Mouse (Mus musculus) intestine, postnatal 0 days (tissue): ENCODE measurements around the gene Mrpl35. TPM values are rescaled to one million over a fixed set of nuclear protein-coding genes. Genes with fewer than 3 reads are reported as not detected.

Experiments
- ATAC-seq: fragments of 200-750 bp; cut with Nextera tagmentation; 2 replicates; pipeline ENCODE4 v1.8.0; 2017; ENCODE audit warnings: mild to moderate bottlenecking, moderate TSS enrichment, moderate library complexity
- H3K27ac ChIP-seq: fragments of 300-500 bp; sonication (generic); 2 replicates; pipeline ENCODE4 v1.5.1; 2014; ENCODE audit warnings: mild to moderate bottlenecking, low read depth, low read length, moderate library complexity
- H3K27me3 ChIP-seq: fragments of 300-500 bp; sonication (generic); replicated peaks from 2 replicates; pipeline ENCODE4 v1.6.1; 2014; ENCODE audit warnings: low read length, mixed read lengths; ENCODE audit not compliant: control insufficient read depth, insufficient read depth
- H3K36me3 ChIP-seq: fragments of 300-500 bp; sonication (generic); 2 replicates; pipeline ENCODE4 v1.6.1; 2014; ENCODE audit warnings: mild to moderate bottlenecking, moderate library complexity; ENCODE audit not compliant: control insufficient read depth, insufficient read depth
- H3K4me1 ChIP-seq: fragments of 300-500 bp; sonication (generic); replicated peaks from 2 replicates; pipeline ENCODE4 v1.6.1; 2014; ENCODE audit warnings: antibody characterized with exemption, low read length, mixed read lengths; ENCODE audit not compliant: control insufficient read depth, insufficient read depth
- H3K4me2 ChIP-seq: fragments of 300-500 bp; sonication (generic); replicated peaks from 2 replicates; pipeline ENCODE4 v1.6.1; 2014; ENCODE audit warnings: low read depth, mild to moderate bottlenecking, moderate library complexity
- H3K4me3 ChIP-seq: fragments of 300-500 bp; sonication (generic); 2 replicates; pipeline ENCODE4 v1.5.1; 2014; ENCODE audit warnings: low read depth, low read length
- H3K9ac ChIP-seq: fragments of 300-500 bp; sonication (generic); 2 replicates; pipeline ENCODE4 v1.6.1; 2014; ENCODE audit warnings: mild to moderate bottlenecking, low read depth, low read length
- H3K9me3 ChIP-seq: fragments of 300-500 bp; sonication (generic); 2 replicates; pipeline ENCODE4 v1.6.1; 2016; ENCODE audit warnings: mixed run types; ENCODE audit not compliant: control insufficient read depth
- CTCF ChIP-seq: sonication (generic); IDR thresholded peaks from 2 replicates; pipeline ENCODE4 v1.5.1; 2016; ENCODE audit warnings: low read depth, mild to moderate bottlenecking, control low read depth, antibody characterized with exemption, moderate library complexity
- WGBS: fragments of 180-500 bp; shearing (Covaris S2); extraction: QIAGEN DNeasy Blood & Tissue Kit; methylation state at CpG from one replicate; pipeline ENCODE4 v1.1.7; 2014; 5-methylcytosine and 5-hydroxymethylcytosine counted together
- polyA plus RNA-seq: library from polyadenylated mRNA; unstranded; fragments of >200 nt; fragmentation: Nextera tagmentation; extraction: Ambion mirVana; gene quantifications from 2 replicates; pipeline ENCODE4 v1.2.1, GENCODE M21; 2015

The Mrpl35 gene
- polyA plus RNA-seq, 1 experiment from 2014 or later: 62.1 TPM

DNA sequence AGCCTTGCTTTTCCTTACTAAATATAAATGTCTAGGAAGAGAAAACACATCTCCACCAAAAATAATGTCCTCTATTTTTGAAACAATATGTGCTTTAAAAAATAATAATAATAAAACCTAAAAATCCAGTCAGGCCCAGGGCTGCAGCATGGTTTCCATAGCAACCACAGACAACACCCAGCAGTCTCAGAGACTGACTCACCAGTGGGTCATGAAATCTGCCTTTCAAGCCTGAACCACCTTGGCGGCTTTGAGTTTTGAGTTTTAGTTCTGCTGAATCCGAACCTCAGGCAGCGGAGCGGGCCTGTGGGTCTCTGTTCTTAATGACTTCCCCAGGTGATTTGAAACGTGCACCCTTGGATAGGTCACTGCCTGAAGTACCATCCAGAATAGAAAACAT lies 43.6 kb downstream of the Mrpl35 start:
- Histone ChIP-seq H3K4me3 (no peak overlapping the region), H3K27ac (no peak overlapping the region), H3K9ac (no peak overlapping the region), H3K27me3 (no peaks in the 10 kb centered on the region), H3K9me3 (no peaks in the 10 kb centered on the region), H3K4me1 (no peaks in the 10 kb centered on the region), H3K36me3 (no peaks in the 10 kb centered on the region; the same call in 1 of the 2 replicates), H3K4me2 (no peak overlapping the region)
- TF ChIP-seq CTCF: no peak
- ATAC-seq: no peak
- WGBS: 92% methylated on average over 5 of the region's 5 CpGs

DNA sequence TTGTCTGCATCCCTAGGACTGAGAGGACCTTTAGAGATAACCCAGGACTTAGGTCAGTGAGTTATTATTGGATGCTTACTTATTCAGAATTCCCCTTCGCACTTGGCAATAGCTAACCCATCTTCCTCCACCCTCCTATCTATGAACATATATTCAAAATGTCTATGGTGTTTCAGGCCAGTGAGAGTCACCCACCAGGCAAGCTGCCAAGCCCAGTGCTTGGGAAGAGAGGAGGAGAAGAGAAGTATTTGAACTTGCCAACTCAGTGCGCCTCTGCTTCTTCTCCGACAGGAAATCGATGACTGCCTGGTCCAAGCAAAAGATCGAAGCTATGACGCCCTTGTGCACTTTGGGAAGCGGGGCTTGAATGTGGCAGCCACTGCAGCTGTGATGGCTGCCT lies 46.3 kb downstream of the Mrpl35 start:
- TF ChIP-seq CTCF: no peak
- H3K4me1 ChIP-seq: no peaks in the 10 kb centered on the region
- no peak for ATAC-seq
- H3K9me3 ChIP-seq: no peaks in the 10 kb centered on the region
- no peaks in the 10 kb centered on the region; the same call in 1 of the 2 replicates for H3K36me3 ChIP-seq
- 84% methylated on average over 7 of the region's 7 CpGs for WGBS
- no peak overlapping the region for H3K27ac ChIP-seq
- H3K9ac ChIP-seq: no peak overlapping the region
- H3K4me2 ChIP-seq: no peak overlapping the region
- no peaks in the 10 kb centered on the region for H3K27me3 ChIP-seq
- H3K4me3 ChIP-seq: no peak overlapping the region

DNA sequence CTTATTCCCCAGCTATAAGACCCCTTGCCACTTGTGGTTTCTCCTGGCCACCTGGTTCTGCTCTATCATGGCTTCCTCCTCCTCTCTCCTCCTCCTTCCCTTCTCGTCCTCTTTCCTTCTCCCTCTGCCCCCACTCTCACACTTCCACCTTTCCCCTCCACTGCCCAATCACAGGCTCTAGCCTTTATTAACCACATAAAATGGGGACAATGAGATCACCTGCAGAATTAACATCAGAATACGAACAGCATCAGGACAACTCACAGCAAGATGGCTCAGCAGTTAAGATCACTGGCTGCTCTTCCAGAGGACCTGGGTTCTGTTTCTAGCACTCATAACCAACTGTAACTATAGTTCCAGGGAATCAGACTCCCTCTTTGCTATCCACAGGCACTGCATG lies 46.9 kb downstream of the Mrpl35 start:
- Histone ChIP-seq H3K4me1 (no peaks in the 10 kb centered on the region), H3K27ac (no peak overlapping the region), H3K4me2 (no peak overlapping the region), H3K4me3 (no peak overlapping the region), H3K9me3 (no peaks in the 10 kb centered on the region), H3K27me3 (no peaks in the 10 kb centered on the region), H3K36me3 (no peaks in the 10 kb centered on the region; the same call in 1 of the 2 replicates), H3K9ac (no peak overlapping the region)
- no peak for ATAC-seq
- 73% methylated on average over 2 of the region's 2 CpGs for WGBS
- TF ChIP-seq CTCF: no peak

DNA sequence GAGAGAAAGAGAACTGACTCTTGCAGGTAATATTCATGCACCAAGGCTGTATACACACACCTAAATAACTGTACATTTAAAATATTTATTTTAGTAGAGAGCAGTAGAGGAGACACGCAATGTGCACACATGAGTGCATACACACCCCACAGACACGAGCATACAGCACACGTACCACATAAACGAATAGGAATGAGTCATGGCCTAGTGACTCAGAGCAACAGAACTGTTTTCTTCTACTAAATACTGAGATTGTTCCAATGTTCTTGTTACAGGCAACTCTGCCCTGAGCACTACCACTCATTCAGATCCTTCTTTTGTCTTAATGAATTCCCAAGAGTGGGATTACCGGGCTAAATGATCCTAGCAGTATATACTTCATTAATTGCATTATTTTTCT lies 48.8 kb downstream of the Mrpl35 start:
- H3K9ac ChIP-seq: no peak overlapping the region
- H3K27me3 ChIP-seq: no peaks in the 10 kb centered on the region
- H3K36me3 ChIP-seq: no peaks in the 10 kb centered on the region; the same call in 1 of the 2 replicates
- no peak for ATAC-seq
- no peak overlapping the region for H3K4me2 ChIP-seq
- no peak overlapping the region for H3K27ac ChIP-seq
- H3K9me3 ChIP-seq: no peaks in the 10 kb centered on the region
- whole genome bisulfite sequencing: 81% methylated on average over 5 of the region's 5 CpGs
- TF ChIP-seq CTCF: no peak
- no peak overlapping the region for H3K4me3 ChIP-seq
- H3K4me1 ChIP-seq: no peaks in the 10 kb centered on the region

DNA sequence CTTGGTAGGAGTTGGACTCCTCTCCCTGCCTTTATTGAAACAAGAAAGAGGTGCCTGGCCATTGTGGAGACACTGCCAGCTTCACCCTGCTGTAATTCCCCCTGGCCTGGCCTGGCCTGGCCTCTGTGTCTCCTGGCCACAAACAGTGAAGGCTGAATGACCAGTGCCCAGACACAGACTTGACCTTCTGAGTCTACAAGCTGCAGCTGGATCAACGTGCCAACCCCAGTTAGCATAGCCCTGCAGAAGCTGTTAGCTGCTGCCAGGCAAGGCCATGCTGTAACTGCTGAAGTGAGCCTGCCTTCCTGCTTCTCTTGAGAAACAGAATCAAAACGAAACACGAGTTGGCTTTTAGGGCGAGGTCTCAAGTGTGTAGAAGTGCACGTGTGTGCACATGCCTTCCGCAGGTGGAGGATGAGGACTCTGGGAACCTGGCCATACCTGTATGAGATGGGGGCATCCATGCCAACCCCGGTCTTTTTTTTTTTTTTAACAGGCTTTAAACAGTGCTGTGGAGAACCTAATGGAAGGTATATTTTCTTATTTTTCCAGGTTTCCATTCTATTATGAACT lies 54.0 kb downstream of the Mrpl35 start:
- no peak overlapping the region for H3K9ac ChIP-seq
- ATAC-seq: no peak
- no peak for TF ChIP-seq CTCF
- no peaks in the 10 kb centered on the region for H3K4me1 ChIP-seq
- no peak overlapping the region for H3K27ac ChIP-seq
- H3K4me3 ChIP-seq: no peak overlapping the region
- H3K27me3 ChIP-seq: no peaks in the 10 kb centered on the region
- no peaks in the 10 kb centered on the region for H3K9me3 ChIP-seq
- no peaks in the 10 kb centered on the region for H3K36me3 ChIP-seq
- 82% methylated on average over 7 of the region's 7 CpGs for WGBS
- H3K4me2 ChIP-seq: no peak overlapping the region

DNA sequence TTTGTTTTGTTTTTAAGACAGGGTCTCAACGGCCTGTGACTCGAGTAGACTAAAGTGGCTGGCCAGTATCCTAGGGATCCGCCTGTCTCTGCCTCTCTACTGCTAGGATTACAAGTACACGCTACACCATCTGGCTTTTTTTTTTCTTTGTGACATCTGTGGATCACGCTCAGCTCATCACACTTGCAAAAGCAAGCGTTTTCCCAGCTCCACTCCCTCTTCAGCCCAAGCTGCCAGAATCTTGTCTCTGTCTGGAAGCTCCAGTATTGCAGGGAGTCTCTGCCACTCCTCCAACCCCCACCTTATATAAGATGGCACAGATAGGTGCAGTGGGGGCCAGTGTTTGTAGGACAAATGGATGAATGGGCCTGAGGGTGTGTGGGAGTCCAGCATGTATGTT lies 54.6 kb downstream of the Mrpl35 start:
- 80% methylated on average over 6 of the region's 6 CpGs for WGBS
- no peak for TF ChIP-seq CTCF
- Histone ChIP-seq H3K36me3 (no peaks in the 10 kb centered on the region), H3K27ac (no peak overlapping the region), H3K4me2 (no peak overlapping the region), H3K4me3 (no peak overlapping the region), H3K9me3 (no peaks in the 10 kb centered on the region), H3K4me1 (no peaks in the 10 kb centered on the region), H3K27me3 (no peaks in the 10 kb centered on the region), H3K9ac (no peak overlapping the region)
- ATAC-seq: no peak

DNA sequence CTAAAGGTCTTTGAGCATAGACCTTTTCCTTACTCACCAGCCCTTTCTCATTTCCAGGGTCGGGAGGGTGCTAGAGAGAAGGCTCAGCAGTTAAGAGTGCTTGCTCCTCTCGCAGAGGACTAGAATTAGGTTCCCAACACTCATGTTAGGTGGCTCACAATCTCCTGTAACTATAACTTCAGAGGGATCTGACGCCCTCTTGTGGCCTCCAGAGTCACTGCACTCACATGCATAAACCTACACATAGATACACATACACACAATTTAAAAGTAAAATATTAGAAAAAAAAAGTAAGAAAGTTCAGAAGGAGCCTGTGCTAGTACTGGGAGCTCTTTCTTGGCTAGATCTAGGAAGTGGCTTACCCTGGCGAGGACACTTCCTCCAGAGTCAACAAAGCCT lies 55.5 kb downstream of the Mrpl35 start:
- 93% methylated on average over 4 of the region's 4 CpGs for WGBS
- no peaks in the 10 kb centered on the region for H3K4me1 ChIP-seq
- ATAC-seq: no peak
- H3K4me2 ChIP-seq: no peak overlapping the region
- no peak overlapping the region for H3K4me3 ChIP-seq
- H3K27ac ChIP-seq: no peak overlapping the region
- H3K9me3 ChIP-seq: no peaks in the 10 kb centered on the region
- H3K9ac ChIP-seq: no peak overlapping the region
- no peak for TF ChIP-seq CTCF
- no peaks in the 10 kb centered on the region for H3K36me3 ChIP-seq
- H3K27me3 ChIP-seq: no peaks in the 10 kb centered on the region
